Mouse (Mus musculus): ENCODE results near the gene Upb1. TPM values are rescaled to one million over a fixed set of nuclear protein-coding genes. Genes with fewer than 3 reads are reported as not detected.

Upb1 gene
- polyA plus RNA-seq, 1 experiment from 2014 or later: 12.0 TPM

GRCm38 (mm10) chr10:75428049-75429003 lies 27.4 kb downstream of the Upb1 start:
- no peaks in the 10 kb centered on the region for H3K36me3 ChIP-seq
- no peak overlapping the region for H3K4me2 ChIP-seq
- no peak overlapping the region for H3K9ac ChIP-seq
- no peak for DNase-seq
- 70% methylated on average over 13 of the region's 13 CpGs for WGBS (ENCODE audit: insufficient replicate concordance)
- H3K4me3 ChIP-seq (replicated peaks): no peak overlapping the region
- peak overlapping the region; percentile 39 for H3K27ac ChIP-seq
- H3K4me1 ChIP-seq (replicated peaks): peaks cover 8% of the 10 kb centered on the region; the same call in 1 of the 2 replicates
- H3K9me3 ChIP-seq (replicated peaks): no peaks in the 10 kb centered on the region
- ATAC-seq (ENCODE audit: low read depth): peak; percentile 32; the same call in 1 of the 2 replicates
- H3K27me3 ChIP-seq: no peaks in the 10 kb centered on the region

GRCm38 (mm10) chr10:75429004-75429380 lies 28.1 kb downstream of the Upb1 start:
- Histone ChIP-seq H3K9me3 (replicated peaks) (no peaks in the 10 kb centered on the region), H3K9ac (no peak overlapping the region), H3K4me2 (no peak overlapping the region), H3K4me3 (replicated peaks) (no peak overlapping the region), H3K27me3 (no peaks in the 10 kb centered on the region), H3K36me3 (no peaks in the 10 kb centered on the region), H3K27ac (peak overlapping the region; percentile 62), H3K4me1 (replicated peaks) (peaks cover 8% of the 10 kb centered on the region; the same call in 1 of the 2 replicates)
- ATAC-seq (ENCODE audit: low read depth) (peak; percentile 93), DNase-seq (no peak)
- WGBS (ENCODE audit: insufficient replicate concordance): 65% methylated on average over 6 of the region's 6 CpGs

- Histone ChIP-seq H3K4me1 (replicated peaks) (peaks cover 3% of the 10 kb centered on the region; the same call in 1 of the 2 replicates), H3K4me2 (no peak overlapping the region), H3K36me3 (no peaks in the 10 kb centered on the region), H3K9ac (no peak overlapping the region), H3K27me3 (no peaks in the 10 kb centered on the region), H3K27ac (peak overlapping the region; percentile 62), H3K9me3 (replicated peaks) (no peaks in the 10 kb centered on the region), H3K4me3 (replicated peaks) (no peak overlapping the region)
- no peak for DNase-seq
- WGBS (ENCODE audit: insufficient replicate concordance): 37% methylated on average over 7 of the region's 7 CpGs
- peak; percentile 32 for ATAC-seq (ENCODE audit: low read depth)
Measured at GRCm38 (mm10) chr10:75429522-75430146, 28.7 kb downstream of the Upb1 start.

- Histone ChIP-seq H3K36me3 (no peaks in the 10 kb centered on the region), H3K4me1 (replicated peaks) (peaks cover 2% of the 10 kb centered on the region; the same call in 1 of the 2 replicates), H3K27me3 (no peaks in the 10 kb centered on the region), H3K9me3 (replicated peaks) (no peaks in the 10 kb centered on the region), H3K4me3 (replicated peaks) (no peak overlapping the region), H3K4me2 (no peak overlapping the region), H3K9ac (no peak overlapping the region), H3K27ac (peak overlapping the region; percentile 62; the same call in 1 of the 2 replicates)
- WGBS (ENCODE audit: insufficient replicate concordance): 78% methylated on average over 5 of the region's 5 CpGs
- DNase-seq (no peak), ATAC-seq (ENCODE audit: low read depth) (no peak)
Measured at GRCm38 (mm10) chr10:75430147-75430537, 29.2 kb downstream of the Upb1 start.

GRCm38 (mm10) chr10:75430633-75431032 lies 29.7 kb downstream of the Upb1 start:
- no peak for DNase-seq
- Histone ChIP-seq H3K9ac (no peak overlapping the region), H3K9me3 (replicated peaks) (no peaks in the 10 kb centered on the region), H3K27ac (no peak overlapping the region), H3K4me2 (no peak overlapping the region), H3K36me3 (no peaks in the 10 kb centered on the region), H3K4me3 (replicated peaks) (no peak overlapping the region), H3K27me3 (no peaks in the 10 kb centered on the region), H3K4me1 (replicated peaks) (peaks cover 2% of the 10 kb centered on the region; the same call in 1 of the 2 replicates)
- WGBS (ENCODE audit: insufficient replicate concordance): 63% methylated on average over 6 of the region's 6 CpGs
- no peak for ATAC-seq (ENCODE audit: low read depth)

- WGBS (ENCODE audit: insufficient replicate concordance): 7% methylated on average over 3 of the region's 3 CpGs
- H3K9me3 ChIP-seq (replicated peaks): no peaks in the 10 kb centered on the region
- DNase-seq (peak; percentile 49), ATAC-seq (ENCODE audit: low read depth) (0 out of 2 replicates have a peak, but pooled peaks have one; percentile 26)
- H3K9ac ChIP-seq: no peak overlapping the region
- H3K27me3 ChIP-seq: no peaks in the 10 kb centered on the region
- no peaks in the 10 kb centered on the region for H3K4me1 ChIP-seq (replicated peaks)
- H3K4me2 ChIP-seq: no peak overlapping the region
- no peaks in the 10 kb centered on the region for H3K36me3 ChIP-seq
- no peak overlapping the region for H3K27ac ChIP-seq
- H3K4me3 ChIP-seq (replicated peaks): no peak overlapping the region
Measured at GRCm38 (mm10) chr10:75436604-75437217, 35.8 kb downstream of the Upb1 start.

GRCm38 (mm10) chr10:75437284-75437683 lies 36.4 kb downstream of the Upb1 start:
- no peak for DNase-seq
- Histone ChIP-seq H3K4me1 (replicated peaks) (no peaks in the 10 kb centered on the region), H3K4me3 (replicated peaks) (no peak overlapping the region), H3K4me2 (no peak overlapping the region), H3K27me3 (no peaks in the 10 kb centered on the region), H3K27ac (no peak overlapping the region), H3K9ac (no peak overlapping the region), H3K36me3 (no peaks in the 10 kb centered on the region), H3K9me3 (replicated peaks) (no peaks in the 10 kb centered on the region)
- ATAC-seq (ENCODE audit: low read depth): no peak
- WGBS (ENCODE audit: insufficient replicate concordance): 67% methylated on average over 1 of the region's 1 CpGs

- Histone ChIP-seq H3K9ac (no peak overlapping the region), H3K9me3 (replicated peaks) (no peaks in the 10 kb centered on the region), H3K4me2 (no peak overlapping the region), H3K4me3 (replicated peaks) (no peak overlapping the region), H3K27me3 (no peaks in the 10 kb centered on the region), H3K36me3 (no peaks in the 10 kb centered on the region), H3K27ac (no peak overlapping the region), H3K4me1 (replicated peaks) (no peaks in the 10 kb centered on the region)
- no peak for ATAC-seq (ENCODE audit: low read depth)
- DNase-seq: no peak
- 65% methylated on average over 13 of the region's 13 CpGs for WGBS (ENCODE audit: insufficient replicate concordance)
Measured at GRCm38 (mm10) chr10:75438132-75438810, 37.4 kb downstream of the Upb1 start.

GRCm38 (mm10) chr10:75439211-75439811 lies 38.4 kb downstream of the Upb1 start:
- WGBS (ENCODE audit: insufficient replicate concordance): 37% methylated on average over 7 of the region's 7 CpGs
- H3K4me1 ChIP-seq (replicated peaks): 0 out of 2 replicates have a peak, but pooled peaks cover 4% of the 10 kb centered on the region
- H3K9me3 ChIP-seq (replicated peaks): no peaks in the 10 kb centered on the region
- DNase-seq (no peak), ATAC-seq (ENCODE audit: low read depth) (no peak)
- H3K27me3 ChIP-seq: no peaks in the 10 kb centered on the region
- no peaks in the 10 kb centered on the region for H3K36me3 ChIP-seq
- H3K4me3 ChIP-seq (replicated peaks): no peak overlapping the region
- H3K27ac ChIP-seq: no peak overlapping the region
- H3K4me2 ChIP-seq: no peak overlapping the region
- H3K9ac ChIP-seq: no peak overlapping the region

- Histone ChIP-seq H3K4me1 (replicated peaks) (0 out of 2 replicates have a peak, but pooled peaks cover 11% of the 10 kb centered on the region), H3K9me3 (replicated peaks) (no peaks in the 10 kb centered on the region), H3K4me3 (replicated peaks) (no peak overlapping the region), H3K27ac (no peak overlapping the region), H3K27me3 (no peaks in the 10 kb centered on the region), H3K36me3 (no peaks in the 10 kb centered on the region), H3K9ac (no peak overlapping the region), H3K4me2 (no peak overlapping the region)
- DNase-seq (no peak), ATAC-seq (ENCODE audit: low read depth) (no peak)
- whole genome bisulfite sequencing (ENCODE audit: insufficient replicate concordance): 67% methylated on average over 3 of the region's 3 CpGs
Measured at GRCm38 (mm10) chr10:75440756-75441155, 39.8 kb downstream of the Upb1 start.
